Mouse (Mus musculus): ENCODE data around the gene Gnpnat1. TPM values are rescaled to one million over a fixed set of nuclear protein-coding genes. Genes with fewer than 3 reads are reported as not detected.

The Gnpnat1 gene
- polyA plus RNA-seq, 1 experiment from 2014 or later: 30.2 TPM

DNA sequence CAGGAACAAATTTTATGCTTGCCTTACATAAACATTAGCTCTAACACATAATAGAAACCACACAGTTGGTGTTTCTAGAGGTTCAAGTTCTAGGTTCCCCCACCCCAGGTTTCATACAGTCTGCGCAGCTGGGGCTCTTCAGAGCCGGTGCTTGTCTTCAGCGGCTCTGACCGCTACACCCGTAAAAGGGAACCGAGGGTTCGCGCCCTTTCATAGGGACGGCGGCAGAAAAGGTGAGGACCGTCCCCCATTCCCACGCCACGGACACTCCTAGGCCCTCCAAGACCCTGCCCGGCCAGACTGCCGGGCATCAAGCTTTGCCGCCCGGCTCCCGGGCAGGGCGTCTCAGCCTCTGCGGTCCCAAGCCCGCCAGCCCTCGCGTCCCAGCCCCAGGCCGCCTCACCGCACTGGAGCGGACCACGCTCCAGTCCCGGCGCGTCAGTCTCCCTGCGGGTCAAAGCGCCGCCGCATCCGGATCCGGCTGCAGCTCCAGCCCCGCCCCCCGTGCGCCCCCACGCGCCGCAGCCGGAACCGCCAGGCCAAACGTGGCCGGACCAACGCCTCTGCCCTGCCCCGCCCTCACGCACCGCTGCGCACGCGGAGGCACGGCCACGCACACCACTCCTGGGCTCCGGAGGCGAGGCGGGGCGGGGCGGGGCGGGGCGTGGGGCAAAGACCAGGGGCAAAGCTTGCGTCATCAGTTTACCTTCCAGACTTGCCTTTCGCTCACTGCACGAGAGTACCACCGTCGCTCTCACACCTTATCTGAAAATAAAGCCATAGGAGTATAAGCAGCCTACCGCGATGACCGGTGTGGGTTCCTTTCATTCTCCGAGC is 16.1 kb downstream of the Gnpnat1 start:
- Histone ChIP-seq H3K4me1 (peaks cover 11% of the 10 kb centered on the region), H3K4me2 (peak overlapping the region; percentile 76), H3K27me3 (replicated peaks) (no peaks in the 10 kb centered on the region), H3K9me3 (no peaks in the 10 kb centered on the region), H3K27ac (peak overlapping the region; percentile 77), H3K36me3 (replicated peaks) (no peaks in the 10 kb centered on the region), H3K9ac (peak overlapping the region; percentile 95), H3K4me3 (peak overlapping the region; percentile 79)
- ATAC-seq (replicated peaks): peak; percentile 98
- WGBS: under 1% methylated on average over 70 of the region's 71 CpGs

- Histone ChIP-seq H3K4me2 (peak overlapping the region; percentile 76), H3K27me3 (replicated peaks) (no peaks in the 10 kb centered on the region), H3K9ac (no peak overlapping the region), H3K4me3 (peak overlapping the region; percentile 79), H3K9me3 (no peaks in the 10 kb centered on the region), H3K27ac (no peak overlapping the region), H3K4me1 (peaks cover 11% of the 10 kb centered on the region), H3K36me3 (replicated peaks) (no peaks in the 10 kb centered on the region)
- no peak for ATAC-seq (replicated peaks)
- WGBS: 20% methylated on average over 2 of the region's 2 CpGs
These were observed 17.2 kb downstream of the Gnpnat1 start for GRCm38 (mm10) chr14:45387480-45387879.

DNA sequence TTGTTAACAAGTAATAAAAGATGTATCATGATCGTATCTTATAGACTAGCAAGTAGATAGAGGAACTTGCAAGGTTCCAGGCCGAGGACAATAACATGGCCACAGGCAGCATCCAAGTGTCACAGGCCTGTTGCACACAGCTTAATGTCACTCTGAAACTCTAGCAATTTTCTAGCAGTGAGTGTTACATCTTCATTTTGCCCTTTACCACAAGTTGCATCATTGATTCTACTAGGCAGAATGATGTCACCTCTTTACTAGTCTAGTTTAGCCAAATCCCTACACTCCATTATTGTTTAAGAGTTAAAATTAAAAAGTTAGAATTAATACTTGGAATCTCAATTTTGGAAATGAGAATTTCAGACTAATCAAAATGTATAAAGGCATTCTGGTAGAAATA is 19.1 kb downstream of the Gnpnat1 start:
- 95% methylated on average over 2 of the region's 2 CpGs for WGBS
- H3K4me3 ChIP-seq: no peak overlapping the region
- no peak overlapping the region for H3K4me2 ChIP-seq
- peaks cover 6% of the 10 kb centered on the region; the same call in 1 of the 2 replicates for H3K36me3 ChIP-seq (replicated peaks)
- no peak overlapping the region for H3K9ac ChIP-seq
- H3K9me3 ChIP-seq: no peaks in the 10 kb centered on the region
- H3K27me3 ChIP-seq (replicated peaks): no peaks in the 10 kb centered on the region
- no peak for ATAC-seq (replicated peaks)
- H3K4me1 ChIP-seq: peaks cover 11% of the 10 kb centered on the region
- H3K27ac ChIP-seq: no peak overlapping the region

GRCm38 (mm10) chr14:45382912-45383311 is 21.8 kb downstream of the Gnpnat1 start:
- no peaks in the 10 kb centered on the region for H3K27me3 ChIP-seq (replicated peaks)
- H3K36me3 ChIP-seq (replicated peaks): peaks cover 14% of the 10 kb centered on the region; the same call in 1 of the 2 replicates
- no peak overlapping the region for H3K9ac ChIP-seq
- no peak overlapping the region for H3K4me3 ChIP-seq
- H3K4me2 ChIP-seq: no peak overlapping the region
- H3K4me1 ChIP-seq: peaks cover 6% of the 10 kb centered on the region
- no peaks in the 10 kb centered on the region for H3K9me3 ChIP-seq
- WGBS: 86% methylated on average over 4 of the region's 4 CpGs
- no peak overlapping the region for H3K27ac ChIP-seq
- no peak for ATAC-seq (replicated peaks)

- Histone ChIP-seq H3K4me3 (no peak overlapping the region), H3K9ac (no peak overlapping the region), H3K9me3 (no peaks in the 10 kb centered on the region), H3K27me3 (replicated peaks) (no peaks in the 10 kb centered on the region), H3K4me1 (no peaks in the 10 kb centered on the region), H3K36me3 (replicated peaks) (peaks cover 14% of the 10 kb centered on the region; the same call in 1 of the 2 replicates), H3K4me2 (no peak overlapping the region), H3K27ac (no peak overlapping the region)
- 82% methylated on average over 6 of the region's 6 CpGs for WGBS
- no peak for ATAC-seq (replicated peaks)
These were observed 24.0 kb downstream of the Gnpnat1 start for GRCm38 (mm10) chr14:45380756-45381155.

DNA sequence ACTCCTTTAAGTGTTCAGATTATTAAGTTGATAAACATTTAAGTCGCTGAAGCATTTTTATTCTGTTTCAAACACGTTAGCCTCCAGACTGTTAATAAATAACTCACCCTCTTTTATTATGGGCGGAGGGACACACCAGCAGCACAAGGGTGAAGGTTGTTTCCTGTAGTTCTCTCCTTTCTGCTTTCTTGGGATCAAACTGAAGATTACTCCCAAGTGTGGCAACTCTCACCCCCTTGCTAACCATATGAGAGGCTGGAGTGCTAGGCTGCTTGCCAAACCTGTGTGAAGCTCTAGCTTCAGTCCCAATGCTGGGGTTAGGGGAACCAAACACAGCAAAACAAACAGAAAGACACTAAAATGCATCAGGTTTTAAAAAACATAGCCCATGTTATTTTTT is 25.9 kb downstream of the Gnpnat1 start:
- Histone ChIP-seq H3K4me2 (no peak overlapping the region), H3K9me3 (no peaks in the 10 kb centered on the region), H3K27ac (no peak overlapping the region), H3K4me1 (no peaks in the 10 kb centered on the region), H3K36me3 (replicated peaks) (peaks cover 14% of the 10 kb centered on the region; the same call in 1 of the 2 replicates), H3K4me3 (no peak overlapping the region), H3K9ac (no peak overlapping the region), H3K27me3 (replicated peaks) (no peaks in the 10 kb centered on the region)
- 95% methylated on average over 3 of the region's 3 CpGs for WGBS
- no peak for ATAC-seq (replicated peaks)

DNA sequence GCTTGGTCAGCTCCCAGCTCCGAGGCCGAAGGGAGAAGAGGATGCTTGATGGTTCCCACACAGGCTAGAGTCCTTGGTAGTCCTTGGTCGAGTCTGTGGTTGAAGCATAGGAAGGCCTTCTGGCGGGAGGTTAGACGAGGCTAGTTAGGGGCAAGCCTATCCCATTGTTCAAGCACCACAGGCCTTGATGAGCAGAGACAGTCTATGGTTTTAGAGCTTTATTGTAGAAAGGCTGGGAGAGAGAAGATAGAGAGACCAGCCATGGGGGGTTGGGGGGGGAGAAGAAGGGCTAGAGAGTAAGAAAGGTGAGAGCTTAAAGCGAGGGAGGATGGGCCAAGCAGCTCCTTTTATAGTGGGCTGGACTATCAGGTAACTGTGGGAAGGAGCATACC is 39.5 kb downstream of the Gnpnat1 start:
- H3K4me3 ChIP-seq: no peak overlapping the region
- no peaks in the 10 kb centered on the region for H3K9me3 ChIP-seq
- 81% methylated on average over 6 of the region's 6 CpGs for WGBS
- H3K9ac ChIP-seq: no peak overlapping the region
- ATAC-seq (replicated peaks): no peak
- no peak overlapping the region for H3K27ac ChIP-seq
- H3K36me3 ChIP-seq (replicated peaks): peaks cover 10% of the 10 kb centered on the region
- H3K4me2 ChIP-seq: no peak overlapping the region
- H3K27me3 ChIP-seq (replicated peaks): no peaks in the 10 kb centered on the region
- H3K4me1 ChIP-seq: peaks cover 7% of the 10 kb centered on the region; the same call in 1 of the 2 replicates

- H3K4me1 ChIP-seq: peaks cover 7% of the 10 kb centered on the region; the same call in 1 of the 2 replicates
- H3K27ac ChIP-seq: no peak overlapping the region
- H3K9ac ChIP-seq: no peak overlapping the region
These were observed 40.2 kb downstream of the Gnpnat1 start for GRCm38 (mm10) chr14:45364211-45365195.

DNA sequence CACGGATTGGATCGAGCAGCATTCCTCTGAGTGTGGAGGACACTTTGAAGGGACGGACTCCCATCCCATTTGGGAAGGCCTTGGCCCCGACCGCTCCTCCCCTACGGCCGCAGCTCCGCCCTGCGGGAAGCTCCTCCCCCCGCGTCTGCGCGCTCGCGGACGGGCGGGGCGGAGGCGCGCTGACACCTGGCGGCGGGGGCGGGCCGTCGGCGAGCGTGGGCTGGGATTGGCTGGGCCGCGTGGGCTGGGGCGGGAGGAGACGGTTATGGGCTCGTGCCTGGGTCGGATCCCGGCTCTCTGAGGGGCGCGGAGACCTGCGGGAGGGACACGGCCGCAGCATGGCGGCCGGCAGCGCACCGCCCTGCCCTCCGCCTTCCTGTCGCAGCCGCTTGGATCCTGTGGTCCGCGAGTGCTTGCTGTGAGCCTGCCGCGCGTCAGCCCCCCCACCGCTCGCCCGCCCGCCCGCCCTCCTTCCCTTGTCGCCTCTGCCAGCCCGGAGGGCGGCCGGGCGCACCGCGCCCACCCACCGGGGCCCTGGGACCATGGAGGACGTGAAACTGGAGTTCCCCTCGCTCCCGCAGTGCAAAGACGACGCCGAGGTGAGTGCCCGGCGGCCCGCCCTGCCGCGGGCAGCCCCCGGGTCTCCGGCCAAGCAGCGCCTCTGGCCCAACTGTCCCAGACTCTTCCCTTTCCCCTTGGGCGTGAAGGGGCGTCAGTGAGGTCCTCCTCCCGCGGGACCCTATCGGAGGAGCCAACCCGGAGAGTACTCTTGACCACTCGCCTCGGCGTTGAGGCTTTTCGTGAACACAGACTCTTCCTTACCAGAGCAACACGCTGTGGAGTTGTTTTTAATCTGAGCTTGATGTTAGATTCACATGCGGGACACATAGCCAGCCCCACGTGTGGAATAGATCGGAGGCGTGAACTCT is 53.5 kb downstream of the Gnpnat1 start, which contains the start of gene Styx:
Styx (plus strand) TSS at position 163 of the 929 bp plus-strand sequence.
- no peaks in the 10 kb centered on the region for H3K27me3 ChIP-seq (replicated peaks)
- peak within 1 kb of the TSS; percentile 76 for H3K4me2 ChIP-seq
- peaks cover 20% of the 10 kb centered on the region for H3K36me3 ChIP-seq (replicated peaks)
- peak within 1 kb of the TSS; percentile 81 for H3K27ac ChIP-seq
- no peaks in the 10 kb centered on the region for H3K9me3 ChIP-seq
- peaks cover 6% of the 10 kb centered on the region for H3K4me1 ChIP-seq
- H3K9ac ChIP-seq: peak within 1 kb of the TSS; percentile 63
- H3K4me3 ChIP-seq: peak within 1 kb of the TSS; percentile 63
- under 1% methylated on average over 82 of the region's 93 CpGs for WGBS
- peak; percentile 98 for ATAC-seq (replicated peaks)

More at GRCm38 (mm10) chr14:45364211-45365195, 40.2 kb downstream of the Gnpnat1 start:
- H3K4me3 ChIP-seq: no peak overlapping the region
- no peaks in the 10 kb centered on the region for H3K27me3 ChIP-seq (replicated peaks)
- 66% methylated on average over 16 of the region's 16 CpGs for WGBS
- peak; percentile 39; the same call in 1 of the 2 replicates for ATAC-seq (replicated peaks)
- H3K9me3 ChIP-seq: no peaks in the 10 kb centered on the region
- no peak overlapping the region for H3K4me2 ChIP-seq
- peaks cover 4% of the 10 kb centered on the region for H3K36me3 ChIP-seq (replicated peaks)

DNA sequence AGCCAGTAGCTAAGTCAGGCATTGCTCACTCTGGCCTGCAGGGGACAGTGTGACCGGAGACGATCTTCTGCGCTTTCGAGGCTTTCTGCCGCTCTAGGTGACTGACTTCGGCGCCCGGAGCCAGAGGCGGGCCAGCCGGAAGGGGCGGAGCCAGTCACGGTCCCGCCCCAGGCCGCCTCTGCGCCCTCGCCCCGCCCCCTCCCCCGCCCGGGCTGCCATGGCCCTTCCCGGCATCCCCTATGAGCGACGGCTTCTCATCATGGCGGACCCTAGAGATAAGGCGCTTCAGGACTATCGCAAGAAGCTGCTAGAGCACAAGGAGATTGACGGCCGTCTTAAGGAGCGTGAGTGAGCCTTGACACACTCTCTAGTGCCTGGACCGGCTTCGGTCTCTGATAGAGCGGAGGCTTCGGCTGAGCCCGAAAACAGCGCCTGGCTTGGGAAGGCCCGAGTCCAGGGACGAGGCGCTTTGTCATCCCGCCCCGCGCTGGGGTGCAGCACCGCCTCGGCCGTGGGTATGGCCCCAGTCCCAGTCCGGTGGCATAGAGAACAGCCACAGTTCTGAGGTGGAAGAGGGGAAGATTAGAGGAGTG is 75.0 kb downstream of the Gnpnat1 start, which contains the start of gene Psmc6:
Psmc6 (plus strand) TSS at position 200 of the 593 bp plus-strand sequence.
- H3K9me3 ChIP-seq: no peaks in the 10 kb centered on the region
- peaks cover 14% of the 10 kb centered on the region for H3K4me1 ChIP-seq
- H3K27me3 ChIP-seq (replicated peaks): no peaks in the 10 kb centered on the region
- peak within 1 kb of the TSS; percentile 85 for H3K27ac ChIP-seq
- H3K4me2 ChIP-seq: peak within 1 kb of the TSS; percentile 48
- 1% methylated on average over 44 of the region's 44 CpGs for WGBS
- H3K9ac ChIP-seq: peak within 1 kb of the TSS; percentile 76
- H3K4me3 ChIP-seq: peak within 1 kb of the TSS; percentile 75
- H3K36me3 ChIP-seq (replicated peaks): peaks cover 10% of the 10 kb centered on the region; the same call in 1 of the 2 replicates
- ATAC-seq (replicated peaks): peak; percentile 97
